Mouse (Mus musculus): Measurements from ENCODE around the gene Ell2. TPM values are rescaled to one million over a fixed set of nuclear protein-coding genes. Genes with fewer than 3 reads are reported as not detected.
A peak's percentile ranks its signal among the peaks of the same experiment; 100 is the strongest.

Ell2 gene
- 1.1 TPM in 2 replicates for polyA plus RNA-seq (2014; fragmentation: Nextera tagmentation; extraction: Ambion mirVana)

DNA sequence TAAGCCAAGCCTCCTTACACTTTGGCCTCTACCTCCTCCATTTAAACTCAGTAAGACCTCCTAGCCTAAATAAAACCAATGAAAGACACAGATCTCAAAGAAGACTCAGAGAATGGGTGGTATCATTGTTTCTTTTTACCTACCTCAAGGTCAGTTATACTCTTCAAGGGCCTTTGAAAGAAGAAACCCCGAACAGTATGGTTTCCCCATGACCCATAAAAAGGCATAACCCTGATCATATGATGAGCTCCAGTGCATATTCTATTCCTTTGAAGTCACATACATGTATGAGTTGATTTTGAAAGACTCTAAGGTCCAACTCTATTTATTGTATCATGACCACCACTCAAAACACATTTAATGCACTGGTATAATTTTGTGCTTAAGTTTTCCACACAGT, at the start of gene Ell2:
Ell2 (plus strand) TSS at position 301 of the 400 bp plus-strand sequence.
- H3K4me2 ChIP-seq (ENCODE audit: low read length): peak within 1 kb of the TSS; percentile 84
- no peak for ATAC-seq (ENCODE audit: low FRiP score, low TSS enrichment)
- no peaks in the 10 kb centered on the region for H3K36me3 ChIP-seq (ENCODE audit: control insufficient read depth, insufficient read depth, low read length)
- peaks cover 6% of the 10 kb centered on the region; the same call in 1 of the 2 replicates for H3K4me1 ChIP-seq (ENCODE audit: control insufficient read depth, insufficient read depth, low read length)
- H3K9me3 ChIP-seq (ENCODE audit: control insufficient read depth, low read length): no peaks in the 10 kb centered on the region
- H3K27me3 ChIP-seq (ENCODE audit: control insufficient read depth, insufficient read depth, low read length): peaks cover 7% of the 10 kb centered on the region; the same call in 1 of the 2 replicates
- 98% methylated on average over 1 of the region's 1 CpGs for WGBS
- H3K9ac ChIP-seq (replicated peaks; ENCODE audit: low read length): peak within 1 kb of the TSS; percentile 57
- peak within 1 kb of the TSS; percentile 68 for H3K4me3 ChIP-seq (replicated peaks; ENCODE audit: low read depth, low read length)
- H3K27ac ChIP-seq (replicated peaks; ENCODE audit: low read depth, low read length): 0 out of 2 replicates have a peak within 1 kb of the TSS, but pooled peaks have one; percentile 45
- DNase-seq: no peak

DNA sequence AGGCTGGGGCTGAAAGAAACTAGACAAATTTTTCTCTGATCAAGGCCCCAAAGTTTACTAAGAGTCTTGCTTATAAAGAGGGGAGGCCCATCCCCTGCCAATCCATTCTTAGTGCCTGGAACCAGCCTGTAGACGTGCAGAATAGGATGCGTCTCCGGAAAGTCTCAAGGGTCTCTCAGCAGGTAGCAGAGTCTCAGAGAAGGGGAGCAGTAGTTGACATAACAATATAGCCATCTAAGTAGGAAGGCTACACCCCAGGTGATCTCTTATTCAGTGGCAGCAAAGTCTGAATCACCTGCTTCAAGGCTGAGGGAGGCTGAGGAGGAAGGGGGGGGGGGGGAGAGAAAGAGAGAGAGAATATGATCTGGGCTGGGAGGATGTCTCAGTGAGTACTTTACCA, 21.1 kb upstream of the Ell2 start:
- H3K36me3 ChIP-seq (ENCODE audit: control insufficient read depth, insufficient read depth, low read length): no peaks in the 10 kb centered on the region
- H3K4me3 ChIP-seq (replicated peaks; ENCODE audit: low read depth, low read length): no peak overlapping the region
- no peak overlapping the region for H3K27ac ChIP-seq (replicated peaks; ENCODE audit: low read depth, low read length)
- no peak overlapping the region for H3K9ac ChIP-seq (replicated peaks; ENCODE audit: low read length)
- DNase-seq: no peak
- ATAC-seq (ENCODE audit: low FRiP score, low TSS enrichment): no peak
- H3K4me2 ChIP-seq (ENCODE audit: low read length): no peak overlapping the region
- WGBS: 21% methylated on average over 3 of the region's 3 CpGs
- H3K27me3 ChIP-seq (ENCODE audit: control insufficient read depth, insufficient read depth, low read length): no peaks in the 10 kb centered on the region
- no peaks in the 10 kb centered on the region for H3K9me3 ChIP-seq (ENCODE audit: control insufficient read depth, low read length)
- H3K4me1 ChIP-seq (ENCODE audit: control insufficient read depth, insufficient read depth, low read length): no peaks in the 10 kb centered on the region

DNA sequence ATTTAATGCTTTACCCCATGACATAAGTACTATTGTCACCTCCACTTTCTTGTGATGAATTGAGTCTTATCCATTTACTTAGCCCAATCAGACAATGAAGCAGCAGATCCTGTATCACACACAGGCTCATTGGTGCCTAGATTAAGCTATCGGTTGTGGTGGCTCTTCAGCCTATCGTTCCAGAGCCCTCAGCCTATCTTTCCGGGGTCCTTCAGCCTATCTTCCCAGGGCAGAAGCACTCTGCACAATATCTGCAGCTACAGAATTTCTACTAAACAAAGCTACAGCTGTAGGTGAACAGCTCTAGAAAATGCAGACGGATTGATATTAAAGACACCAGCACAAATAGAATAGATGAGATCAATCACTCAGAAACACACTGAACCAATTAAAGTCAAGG, 19.6 kb upstream of the Ell2 start:
- Histone ChIP-seq H3K4me1 (ENCODE audit: control insufficient read depth, insufficient read depth, low read length) (no peaks in the 10 kb centered on the region), H3K27ac (replicated peaks; ENCODE audit: low read depth, low read length) (no peak overlapping the region), H3K4me3 (replicated peaks; ENCODE audit: low read depth, low read length) (no peak overlapping the region), H3K27me3 (ENCODE audit: control insufficient read depth, insufficient read depth, low read length) (no peaks in the 10 kb centered on the region), H3K4me2 (ENCODE audit: low read length) (no peak overlapping the region), H3K9ac (replicated peaks; ENCODE audit: low read length) (no peak overlapping the region), H3K9me3 (ENCODE audit: control insufficient read depth, low read length) (no peaks in the 10 kb centered on the region), H3K36me3 (ENCODE audit: control insufficient read depth, insufficient read depth, low read length) (no peaks in the 10 kb centered on the region)
- DNase-seq: no peak
- 91% methylated on average over 4 of the region's 4 CpGs for WGBS
- ATAC-seq (ENCODE audit: low FRiP score, low TSS enrichment): no peak

DNA sequence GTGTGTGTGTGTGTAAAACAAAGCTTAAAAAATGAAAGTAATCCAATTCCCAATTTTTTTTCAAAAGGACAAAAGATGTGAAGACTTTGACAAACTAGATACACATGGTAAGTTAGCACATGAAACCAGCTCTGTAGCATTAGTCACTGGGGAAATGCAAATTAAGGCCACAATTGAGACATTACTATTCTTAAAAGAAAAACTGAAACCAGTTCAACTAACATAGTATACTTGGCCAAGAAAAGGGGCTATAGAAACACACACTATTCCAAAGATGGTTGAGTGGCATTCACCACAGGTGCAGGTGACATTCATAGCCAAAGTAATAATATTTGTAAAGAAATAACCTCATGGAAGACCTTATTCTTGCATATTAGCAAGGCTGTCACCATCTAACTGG, 14.9 kb upstream of the Ell2 start:
- no peak for ATAC-seq (ENCODE audit: low FRiP score, low TSS enrichment)
- no peaks in the 10 kb centered on the region for H3K36me3 ChIP-seq (ENCODE audit: control insufficient read depth, insufficient read depth, low read length)
- no peak for DNase-seq
- no peaks in the 10 kb centered on the region for H3K27me3 ChIP-seq (ENCODE audit: control insufficient read depth, insufficient read depth, low read length)
- H3K4me2 ChIP-seq (ENCODE audit: low read length): no peak overlapping the region
- no peaks in the 10 kb centered on the region for H3K4me1 ChIP-seq (ENCODE audit: control insufficient read depth, insufficient read depth, low read length)
- H3K4me3 ChIP-seq (replicated peaks; ENCODE audit: low read depth, low read length): no peak overlapping the region
- no peak overlapping the region for H3K9ac ChIP-seq (replicated peaks; ENCODE audit: low read length)
- H3K27ac ChIP-seq (replicated peaks; ENCODE audit: low read depth, low read length): no peak overlapping the region
- H3K9me3 ChIP-seq (ENCODE audit: control insufficient read depth, low read length): no peaks in the 10 kb centered on the region

DNA sequence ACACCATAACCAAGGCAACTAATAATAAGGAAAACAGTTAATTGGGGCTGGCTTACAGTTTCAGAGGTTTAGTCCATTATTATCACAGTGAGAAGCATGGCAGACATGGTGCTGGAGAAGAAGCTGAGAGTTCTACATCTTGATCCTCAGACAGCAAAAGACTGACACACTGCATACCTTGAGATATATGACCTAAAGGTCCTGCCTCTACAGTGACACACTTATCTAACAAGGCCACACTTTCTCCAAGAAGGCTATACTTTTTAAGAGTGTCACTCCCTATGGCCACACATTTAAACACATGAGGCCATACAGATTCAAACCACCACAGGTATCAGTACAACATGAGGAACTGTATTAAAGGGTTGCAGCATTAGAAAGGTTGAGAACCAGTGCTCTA, 13.5 kb upstream of the Ell2 start:
- no peaks in the 10 kb centered on the region for H3K27me3 ChIP-seq (ENCODE audit: control insufficient read depth, insufficient read depth, low read length)
- H3K4me3 ChIP-seq (replicated peaks; ENCODE audit: low read depth, low read length): no peak overlapping the region
- H3K27ac ChIP-seq (replicated peaks; ENCODE audit: low read depth, low read length): no peak overlapping the region
- H3K9me3 ChIP-seq (ENCODE audit: control insufficient read depth, low read length): no peaks in the 10 kb centered on the region
- ATAC-seq (ENCODE audit: low FRiP score, low TSS enrichment): no peak
- H3K36me3 ChIP-seq (ENCODE audit: control insufficient read depth, insufficient read depth, low read length): no peaks in the 10 kb centered on the region
- no peaks in the 10 kb centered on the region for H3K4me1 ChIP-seq (ENCODE audit: control insufficient read depth, insufficient read depth, low read length)
- H3K9ac ChIP-seq (replicated peaks; ENCODE audit: low read length): no peak overlapping the region
- DNase-seq: no peak
- H3K4me2 ChIP-seq (ENCODE audit: low read length): no peak overlapping the region

DNA sequence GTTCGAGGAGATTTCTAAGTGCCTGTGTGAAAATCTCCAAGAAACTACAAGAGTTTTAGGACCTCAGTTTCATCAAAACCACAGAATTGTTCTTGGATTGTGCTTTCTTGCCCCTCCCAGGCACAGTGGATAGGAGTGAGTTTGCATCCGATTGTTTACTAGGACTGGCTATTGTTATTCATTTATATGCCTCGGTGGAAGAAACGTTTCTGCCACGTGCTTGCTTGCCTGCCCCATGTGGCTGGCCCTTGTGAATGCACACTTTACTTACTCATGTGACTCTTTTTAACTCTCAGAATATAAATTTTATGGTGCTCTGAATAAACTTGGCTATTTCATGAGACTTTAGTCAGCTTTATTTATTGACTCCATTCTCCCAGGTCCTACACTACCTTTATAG, 3.7 kb upstream of the Ell2 start:
- H3K27ac ChIP-seq (replicated peaks; ENCODE audit: low read depth, low read length): no peak overlapping the region
- DNase-seq (no peak), ATAC-seq (ENCODE audit: low FRiP score, low TSS enrichment) (no peak)
- no peak overlapping the region for H3K4me3 ChIP-seq (replicated peaks; ENCODE audit: low read depth, low read length)
- H3K4me2 ChIP-seq (ENCODE audit: low read length): no peak overlapping the region
- 41% methylated on average over 5 of the region's 5 CpGs for WGBS
- H3K9ac ChIP-seq (replicated peaks; ENCODE audit: low read length): no peak overlapping the region
- H3K4me1 ChIP-seq (ENCODE audit: control insufficient read depth, insufficient read depth, low read length): no peaks in the 10 kb centered on the region
- H3K36me3 ChIP-seq (ENCODE audit: control insufficient read depth, insufficient read depth, low read length): no peaks in the 10 kb centered on the region
- H3K27me3 ChIP-seq (ENCODE audit: control insufficient read depth, insufficient read depth, low read length): no peaks in the 10 kb centered on the region
- H3K9me3 ChIP-seq (ENCODE audit: control insufficient read depth, low read length): no peaks in the 10 kb centered on the region

DNA sequence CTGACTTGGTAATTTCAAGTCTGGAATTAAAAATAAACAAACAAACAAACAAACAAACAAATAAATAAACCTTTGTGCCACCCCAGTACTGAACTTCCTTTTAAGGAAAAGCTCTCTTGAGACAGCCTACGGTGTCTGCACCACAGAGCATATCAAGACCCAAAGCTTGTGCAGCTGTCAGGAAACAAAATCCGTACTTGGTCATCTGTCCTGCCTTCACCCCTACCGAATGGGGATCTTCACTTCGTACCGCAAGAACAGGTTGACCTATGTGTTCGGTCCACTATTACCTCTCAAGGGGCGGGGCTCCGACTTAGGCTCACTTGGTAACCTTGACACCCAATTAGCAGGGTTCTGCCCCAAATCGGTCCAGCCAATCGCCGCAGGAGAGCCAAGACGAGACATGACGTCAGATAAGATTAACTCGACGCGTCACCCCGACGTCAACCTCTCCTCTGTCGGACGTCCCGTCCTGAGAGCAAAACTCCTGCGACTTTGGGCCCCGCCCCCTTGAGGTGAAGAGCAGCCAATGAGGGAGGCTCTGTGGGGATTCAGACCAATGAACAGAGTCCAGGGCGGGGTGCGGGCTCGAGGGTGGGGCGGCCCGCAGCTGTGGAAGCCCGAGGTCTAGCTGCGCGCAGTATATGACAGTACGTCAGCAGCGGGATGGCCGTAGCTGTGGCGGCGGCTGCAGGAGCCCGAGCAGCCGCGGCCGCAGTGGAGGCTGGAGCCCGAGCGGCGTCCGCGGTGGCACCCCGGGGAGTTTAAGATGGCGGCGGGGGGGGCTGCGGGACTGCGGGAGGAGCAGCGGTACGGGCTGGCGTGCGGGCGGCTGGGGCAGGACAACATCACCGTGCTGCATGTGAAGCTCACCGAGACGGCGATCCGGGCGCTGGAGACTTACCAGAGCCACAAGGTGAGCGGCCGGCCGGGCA, 592 bp downstream of the Ell2 start:
- peaks cover 7% of the 10 kb centered on the region; the same call in 1 of the 2 replicates for H3K27me3 ChIP-seq (ENCODE audit: control insufficient read depth, insufficient read depth, low read length)
- 7% methylated on average over 63 of the region's 64 CpGs for WGBS
- 0 out of 2 replicates have a peak overlapping the region, but pooled peaks have one; percentile 45 for H3K27ac ChIP-seq (replicated peaks; ENCODE audit: low read depth, low read length)
- peak overlapping the region; percentile 68 for H3K4me3 ChIP-seq (replicated peaks; ENCODE audit: low read depth, low read length)
- H3K4me1 ChIP-seq (ENCODE audit: control insufficient read depth, insufficient read depth, low read length): peaks cover 6% of the 10 kb centered on the region; the same call in 1 of the 2 replicates
- no peaks in the 10 kb centered on the region for H3K36me3 ChIP-seq (ENCODE audit: control insufficient read depth, insufficient read depth, low read length)
- H3K4me2 ChIP-seq (ENCODE audit: low read length): peak overlapping the region; percentile 84
- H3K9ac ChIP-seq (replicated peaks; ENCODE audit: low read length): peak overlapping the region; percentile 57
- H3K9me3 ChIP-seq (ENCODE audit: control insufficient read depth, low read length): no peaks in the 10 kb centered on the region
- peak; percentile 92 for DNase-seq
- peak; percentile 99 for ATAC-seq (ENCODE audit: low FRiP score, low TSS enrichment)

DNA sequence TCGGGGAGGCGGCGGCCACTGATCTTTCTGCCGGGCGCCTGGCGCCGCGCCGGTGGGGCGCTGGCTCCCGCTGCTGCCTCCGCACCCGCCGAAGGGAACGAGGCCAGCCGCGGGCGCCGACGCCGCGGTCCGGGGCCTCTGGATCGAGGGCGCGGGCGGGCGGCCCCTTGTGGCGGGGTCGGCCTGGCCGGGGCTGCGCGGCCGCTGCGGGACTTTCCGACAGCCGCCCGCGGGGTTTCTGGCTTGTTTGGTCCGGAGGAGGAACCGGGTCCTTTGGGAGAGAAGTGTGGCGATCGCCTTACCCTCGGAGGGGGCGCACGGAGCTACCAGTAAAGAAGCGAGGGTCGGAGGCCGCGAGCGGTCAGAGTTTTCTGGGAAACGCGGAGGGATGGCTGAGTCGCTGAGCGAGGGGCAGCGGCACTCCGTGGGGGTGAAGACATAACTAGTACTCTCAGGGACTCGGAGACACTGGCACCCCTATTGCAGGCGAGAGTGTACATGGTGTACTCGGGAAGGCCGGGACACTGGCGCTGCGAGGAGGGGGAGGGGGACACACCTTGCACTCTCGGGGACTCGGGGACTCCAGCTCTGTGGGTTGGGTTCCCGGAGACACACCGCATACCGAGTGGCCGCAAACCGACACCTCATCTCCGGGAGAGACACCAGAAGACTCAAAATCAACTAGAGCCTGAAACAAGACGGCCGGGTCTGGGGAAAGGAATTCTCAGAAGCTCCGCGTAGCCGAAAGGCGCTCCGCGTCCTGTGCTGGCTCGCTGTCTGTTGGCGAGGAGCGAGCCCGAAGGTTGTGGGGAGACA, 1.5 kb downstream of the Ell2 start:
- Histone ChIP-seq H3K4me2 (ENCODE audit: low read length) (peak overlapping the region; percentile 84), H3K9ac (replicated peaks; ENCODE audit: low read length) (peak overlapping the region; percentile 57), H3K4me1 (ENCODE audit: control insufficient read depth, insufficient read depth, low read length) (peaks cover 6% of the 10 kb centered on the region; the same call in 1 of the 2 replicates), H3K27me3 (ENCODE audit: control insufficient read depth, insufficient read depth, low read length) (peaks cover 7% of the 10 kb centered on the region; the same call in 1 of the 2 replicates), H3K9me3 (ENCODE audit: control insufficient read depth, low read length) (no peaks in the 10 kb centered on the region), H3K4me3 (replicated peaks; ENCODE audit: low read depth, low read length) (peak overlapping the region; percentile 68), H3K27ac (replicated peaks; ENCODE audit: low read depth, low read length) (no peak overlapping the region), H3K36me3 (ENCODE audit: control insufficient read depth, insufficient read depth, low read length) (no peaks in the 10 kb centered on the region)
- peak; percentile 70 for DNase-seq
- peak; percentile 68; the same call in 1 of the 2 replicates for ATAC-seq (ENCODE audit: low FRiP score, low TSS enrichment)
- WGBS: under 1% methylated on average over 83 of the region's 83 CpGs

Measured in midbrain, embryonic 14.5 days (tissue).